Mouse (Mus musculus) midbrain, embryonic 10.5 days (tissue): ENCODE measurements at regions not wholly inside any gene's neighbourhood (a gene's known extent, or its start where the extent isn't known, plus 50 kb on each side); places are given as distances from the start of the nearest gene placed in this dataset.

ENCODE experiments used
- DNase-seq: peaks from one replicate; pipeline ENCODE4 v3.0.0-alpha.2; 2017; ENCODE audit warnings: low spot score
- H3K27ac ChIP-seq: fragments of 300-500 bp; sonication (generic); replicated peaks from 2 replicates; pipeline ENCODE4 v1.5.1; 2016; ENCODE audit warnings: mild to moderate bottlenecking
- H3K27me3 ChIP-seq: fragments of 300-500 bp; sonication (generic); 2 replicates; pipeline ENCODE4 v1.6.1; 2016; ENCODE audit warnings: low read depth, mild to moderate bottlenecking; ENCODE audit not compliant: poor library complexity, severe bottlenecking
- H3K36me3 ChIP-seq: fragments of 300-500 bp; sonication (generic); 2 replicates; pipeline ENCODE4 v1.6.1; 2016; ENCODE audit warnings: mild to moderate bottlenecking, moderate library complexity
- H3K4me1 ChIP-seq: fragments of 300-500 bp; sonication (generic); 2 replicates; pipeline ENCODE4 v1.6.1; 2016
- H3K4me3 ChIP-seq: fragments of 300-500 bp; sonication (generic); 2 replicates; pipeline ENCODE4 v1.5.1; 2016; ENCODE audit warnings: mild to moderate bottlenecking, moderate library complexity
- H3K9me3 ChIP-seq: fragments of 300-500 bp; sonication (generic); replicated peaks from 2 replicates; pipeline ENCODE4 v1.6.1; 2016; ENCODE audit warnings: mild to moderate bottlenecking
- WGBS: fragments of 180-500 bp; shearing (Covaris S2); methylation state at CpG from one replicate; pipeline ENCODE4 v1.1.7; 2016; 5-methylcytosine and 5-hydroxymethylcytosine counted together

- Histone ChIP-seq H3K36me3 (no peaks in the 10 kb centered on the region), H3K27me3 (no peaks in the 10 kb centered on the region), H3K9me3 (no peaks in the 10 kb centered on the region), H3K4me1 (no peaks in the 10 kb centered on the region), H3K27ac (no peak overlapping the region), H3K4me3 (no peak overlapping the region)
- WGBS, result 94% methylated on average over 4 of the region's 4 CpGs
- no peak for DNase-seq
Observed at GRCm38 (mm10) chr5:52092273-52092672, 98.0 kb downstream of the Dhx15 start.

- DNase-seq, result no peak
- no peak overlapping the region for H3K4me3 ChIP-seq
- H3K4me1 ChIP-seq, result no peaks in the 10 kb centered on the region
- H3K27ac ChIP-seq, result no peak overlapping the region
- no peaks in the 10 kb centered on the region for H3K36me3 ChIP-seq
- H3K27me3 ChIP-seq, result no peaks in the 10 kb centered on the region
- WGBS, result 85% methylated on average over 10 of the region's 10 CpGs
- no peaks in the 10 kb centered on the region for H3K9me3 ChIP-seq
Observed at GRCm38 (mm10) chr5:52088131-52088530, 102.2 kb downstream of the Dhx15 start.

- DNase-seq, result no peak
- H3K27me3 ChIP-seq, result no peaks in the 10 kb centered on the region
- H3K27ac ChIP-seq, result no peak overlapping the region
- WGBS, result 65% methylated on average over 7 of the region's 7 CpGs
- no peaks in the 10 kb centered on the region for H3K9me3 ChIP-seq
- no peak overlapping the region for H3K4me3 ChIP-seq
- H3K36me3 ChIP-seq, result no peaks in the 10 kb centered on the region
- no peaks in the 10 kb centered on the region for H3K4me1 ChIP-seq
Observed at GRCm38 (mm10) chr5:52086766-52087429, 103.4 kb downstream of the Dhx15 start.

- no peaks in the 10 kb centered on the region for H3K9me3 ChIP-seq
- 88% methylated on average over 4 of the region's 4 CpGs for WGBS
- H3K36me3 ChIP-seq, result no peaks in the 10 kb centered on the region
- H3K4me3 ChIP-seq, result no peak overlapping the region
- no peak for DNase-seq
- H3K27ac ChIP-seq, result no peak overlapping the region
- no peaks in the 10 kb centered on the region for H3K27me3 ChIP-seq
- no peaks in the 10 kb centered on the region for H3K4me1 ChIP-seq
Observed at GRCm38 (mm10) chr5:52080268-52080667, 110.0 kb downstream of the Dhx15 start.

- 83% methylated on average over 3 of the region's 3 CpGs for WGBS
- Histone ChIP-seq H3K27me3 (no peaks in the 10 kb centered on the region), H3K4me3 (no peak overlapping the region), H3K4me1 (no peaks in the 10 kb centered on the region), H3K36me3 (no peaks in the 10 kb centered on the region), H3K27ac (no peak overlapping the region), H3K9me3 (no peaks in the 10 kb centered on the region)
- no peak for DNase-seq
Observed at GRCm38 (mm10) chr5:52077696-52078095, 112.6 kb downstream of the Dhx15 start.

- Histone ChIP-seq H3K4me3 (no peak overlapping the region), H3K27me3 (no peaks in the 10 kb centered on the region), H3K4me1 (no peaks in the 10 kb centered on the region), H3K9me3 (no peaks in the 10 kb centered on the region), H3K27ac (no peak overlapping the region), H3K36me3 (no peaks in the 10 kb centered on the region)
- WGBS, result 87% methylated on average over 2 of the region's 2 CpGs
- no peak for DNase-seq
Observed at GRCm38 (mm10) chr5:52075096-52075495, 115.2 kb downstream of the Dhx15 start.

- Histone ChIP-seq H3K36me3 (no peaks in the 10 kb centered on the region), H3K27me3 (no peaks in the 10 kb centered on the region), H3K4me1 (no peaks in the 10 kb centered on the region), H3K4me3 (no peak overlapping the region), H3K27ac (no peak overlapping the region), H3K9me3 (no peaks in the 10 kb centered on the region)
- WGBS, result 44% methylated on average over 16 of the region's 16 CpGs
- peak; percentile 82 for DNase-seq
Observed at GRCm38 (mm10) chr5:52064804-52065451, 125.4 kb downstream of the Dhx15 start.

GRCm38 (mm10) chr5:52062214-52062613 lies 128.1 kb downstream of the Dhx15 start:
- Histone ChIP-seq H3K4me1 (no peaks in the 10 kb centered on the region), H3K27ac (no peak overlapping the region), H3K36me3 (no peaks in the 10 kb centered on the region), H3K27me3 (no peaks in the 10 kb centered on the region), H3K4me3 (no peak overlapping the region), H3K9me3 (no peaks in the 10 kb centered on the region)
- 94% methylated on average over 4 of the region's 4 CpGs for WGBS
- DNase-seq, result no peak

- no peak for DNase-seq
- H3K9me3 ChIP-seq, result no peaks in the 10 kb centered on the region
- H3K4me3 ChIP-seq, result no peak overlapping the region
- no peaks in the 10 kb centered on the region for H3K27me3 ChIP-seq
- no peaks in the 10 kb centered on the region for H3K36me3 ChIP-seq
- H3K4me1 ChIP-seq, result no peaks in the 10 kb centered on the region
- 74% methylated on average over 6 of the region's 6 CpGs for WGBS
- H3K27ac ChIP-seq, result no peak overlapping the region
Observed at GRCm38 (mm10) chr5:52061226-52061625, 129.1 kb downstream of the Dhx15 start.

GRCm38 (mm10) chr5:52057261-52057660 lies 133.1 kb downstream of the Dhx15 start:
- no peak overlapping the region for H3K27ac ChIP-seq
- H3K9me3 ChIP-seq, result no peaks in the 10 kb centered on the region
- no peak for DNase-seq
- no peaks in the 10 kb centered on the region for H3K36me3 ChIP-seq
- H3K4me3 ChIP-seq, result no peak overlapping the region
- H3K27me3 ChIP-seq, result no peaks in the 10 kb centered on the region
- 80% methylated on average over 1 of the region's 1 CpGs for WGBS
- H3K4me1 ChIP-seq, result no peaks in the 10 kb centered on the region

GRCm38 (mm10) chr5:52052072-52052465 lies 138.2 kb downstream of the Dhx15 start:
- Histone ChIP-seq H3K36me3 (no peaks in the 10 kb centered on the region), H3K9me3 (no peaks in the 10 kb centered on the region), H3K4me3 (no peak overlapping the region), H3K4me1 (no peaks in the 10 kb centered on the region), H3K27me3 (no peaks in the 10 kb centered on the region), H3K27ac (no peak overlapping the region)
- DNase-seq, result no peak
- WGBS, result 84% methylated on average over 4 of the region's 4 CpGs

- 70% methylated on average over 10 of the region's 10 CpGs for WGBS
- Histone ChIP-seq H3K4me3 (no peak overlapping the region), H3K27me3 (no peaks in the 10 kb centered on the region), H3K9me3 (no peaks in the 10 kb centered on the region), H3K4me1 (no peaks in the 10 kb centered on the region), H3K27ac (no peak overlapping the region), H3K36me3 (no peaks in the 10 kb centered on the region)
- no peak for DNase-seq
Observed at GRCm38 (mm10) chr5:52051383-52052071, 138.8 kb downstream of the Dhx15 start.

GRCm38 (mm10) chr5:52048790-52049189 lies 141.5 kb downstream of the Dhx15 start:
- Histone ChIP-seq H3K27me3 (no peaks in the 10 kb centered on the region), H3K27ac (no peak overlapping the region), H3K4me3 (no peak overlapping the region), H3K4me1 (no peaks in the 10 kb centered on the region), H3K9me3 (no peaks in the 10 kb centered on the region), H3K36me3 (no peaks in the 10 kb centered on the region)
- DNase-seq, result no peak
- WGBS, result 90% methylated on average over 1 of the region's 1 CpGs
